Mouse (Mus musculus) neural tube, embryonic 12.5 days (tissue): ENCODE data around the gene Zfp697. TPM values are rescaled to one million over a fixed set of nuclear protein-coding genes. Genes with fewer than 3 reads are reported as not detected.
"Not testable (repeated sequence)": the region's sequence is repeated elsewhere in the genome, so short reads cannot be mapped to it uniquely, and the experiment has no call there.

Source experiments
- ATAC-seq: fragments of 200-750 bp; cut with Nextera tagmentation; 2 replicates; pipeline ENCODE4 v1.8.0; 2017; ENCODE audit warnings: low read depth, mild to moderate bottlenecking, moderate TSS enrichment, moderate library complexity; ENCODE audit not compliant: low FRiP score
- H3K27ac ChIP-seq: fragments of 300-500 bp; sonication (generic); 2 replicates; pipeline ENCODE4 v1.5.1; 2016
- H3K27me3 ChIP-seq: fragments of 300-500 bp; sonication (generic); replicated peaks from 2 replicates; pipeline ENCODE4 v1.6.1; 2016; ENCODE audit warnings: mild to moderate bottlenecking
- H3K36me3 ChIP-seq: fragments of 300-500 bp; sonication (generic); 2 replicates; pipeline ENCODE4 v1.6.1; 2016; ENCODE audit warnings: mild to moderate bottlenecking
- H3K4me1 ChIP-seq: fragments of 300-500 bp; sonication (generic); 2 replicates; pipeline ENCODE4 v1.6.1; 2016
- H3K4me2 ChIP-seq: fragments of 300-500 bp; sonication (generic); replicated peaks from 2 replicates; pipeline ENCODE4 v1.6.1; 2016; ENCODE audit warnings: mild to moderate bottlenecking
- H3K4me3 ChIP-seq: fragments of 300-500 bp; sonication (generic); 2 replicates; pipeline ENCODE4 v1.5.1; 2016
- H3K9ac ChIP-seq: fragments of 300-500 bp; sonication (generic); 2 replicates; pipeline ENCODE4 v1.6.1; 2016; ENCODE audit warnings: mild to moderate bottlenecking
- H3K9me3 ChIP-seq: fragments of 300-500 bp; sonication (generic); 2 replicates; pipeline ENCODE4 v1.6.1; 2016; ENCODE audit warnings: mild to moderate bottlenecking
- WGBS: fragments of 180-500 bp; shearing (Covaris S2); methylation state at CpG from one replicate; pipeline ENCODE4 v1.1.7; 2016; 5-methylcytosine and 5-hydroxymethylcytosine counted together
- polyA plus RNA-seq: library from polyadenylated mRNA; unstranded; fragments of >200 nt; fragmentation: Nextera tagmentation; extraction: Ambion mirVana; gene quantifications from 2 replicates; pipeline ENCODE4 v1.2.1, GENCODE M21; 2016

The Zfp697 gene
- polyA plus RNA-seq, 1 experiment from 2014 or later, result 11.8 TPM

DNA sequence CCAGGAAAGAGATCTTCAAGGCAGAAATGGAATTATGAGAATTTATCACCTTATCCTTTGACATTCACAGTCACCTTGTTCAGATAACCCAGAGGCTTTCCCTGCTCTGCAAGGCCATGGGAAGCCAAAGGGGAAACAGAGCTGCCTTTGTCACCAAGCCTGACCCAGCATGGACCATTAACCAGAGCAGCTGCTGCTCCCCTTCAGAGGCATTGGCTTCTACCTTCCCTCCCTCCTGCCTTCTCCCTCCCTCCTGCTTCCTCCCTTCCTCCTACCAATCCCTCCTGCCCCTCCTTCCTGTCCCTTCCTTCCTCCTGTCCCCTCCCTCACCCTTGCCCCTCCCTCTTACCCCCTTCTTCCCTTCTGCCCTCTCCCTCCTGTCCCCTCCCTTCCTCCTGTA, 111.9 kb downstream of the Zfp697 start:
- H3K36me3 ChIP-seq, H3K4me1 ChIP-seq, H3K9me3 ChIP-seq, H3K9ac ChIP-seq, H3K27me3 ChIP-seq, ATAC-seq, H3K4me3 ChIP-seq, H3K27ac ChIP-seq, H3K4me2 ChIP-seq: not testable (repeated sequence)

DNA sequence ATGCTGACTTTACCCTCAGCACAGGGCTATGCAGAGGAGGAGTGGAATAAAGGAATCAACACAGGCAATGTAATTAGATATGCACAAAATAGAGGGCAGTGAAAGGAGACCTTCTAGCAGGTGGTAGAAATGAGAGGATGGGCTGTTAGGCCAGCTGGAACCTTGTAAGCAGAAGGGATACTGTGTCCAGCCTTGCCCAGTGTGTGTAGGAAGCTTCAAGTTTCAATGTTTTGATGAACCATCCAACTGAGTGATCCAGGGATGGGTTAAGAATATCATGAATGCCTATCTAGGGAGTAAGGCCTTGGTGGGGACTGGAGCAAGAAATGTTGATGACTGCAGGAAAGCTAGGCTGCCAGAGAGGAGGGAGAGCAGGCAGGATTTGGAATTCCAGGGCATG, 112.8 kb downstream of the Zfp697 start:
- not testable (repeated sequence) for H3K4me2 ChIP-seq, H3K27me3 ChIP-seq, H3K36me3 ChIP-seq, H3K9me3 ChIP-seq, ATAC-seq, H3K4me3 ChIP-seq, H3K9ac ChIP-seq, H3K27ac ChIP-seq, H3K4me1 ChIP-seq

DNA sequence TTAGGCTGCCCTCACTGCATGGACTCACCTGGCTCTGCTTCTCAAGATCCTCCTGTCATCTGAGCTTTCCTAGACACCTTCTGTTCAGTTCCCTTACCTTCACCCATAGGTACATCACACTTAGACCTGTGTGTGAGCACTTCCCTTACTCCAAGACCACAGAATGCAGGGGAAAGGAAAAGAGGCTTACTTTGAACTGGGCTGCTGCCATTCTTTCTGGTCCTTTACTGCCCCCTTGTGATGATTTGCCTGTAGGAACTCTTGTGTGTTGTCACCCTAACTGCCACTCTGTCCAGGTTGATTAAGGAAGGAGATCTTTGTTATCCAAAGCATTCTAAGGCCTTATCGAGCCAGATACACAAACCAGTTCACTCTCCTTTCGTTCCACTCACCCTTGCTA, 114.5 kb downstream of the Zfp697 start:
- no CpG with 5 or more reads among the region's 2 CpGs for WGBS
- H3K36me3 ChIP-seq, H3K27ac ChIP-seq, H3K9me3 ChIP-seq, ATAC-seq, H3K4me3 ChIP-seq, H3K27me3 ChIP-seq, H3K9ac ChIP-seq, H3K4me1 ChIP-seq, H3K4me2 ChIP-seq: not testable (repeated sequence)

DNA sequence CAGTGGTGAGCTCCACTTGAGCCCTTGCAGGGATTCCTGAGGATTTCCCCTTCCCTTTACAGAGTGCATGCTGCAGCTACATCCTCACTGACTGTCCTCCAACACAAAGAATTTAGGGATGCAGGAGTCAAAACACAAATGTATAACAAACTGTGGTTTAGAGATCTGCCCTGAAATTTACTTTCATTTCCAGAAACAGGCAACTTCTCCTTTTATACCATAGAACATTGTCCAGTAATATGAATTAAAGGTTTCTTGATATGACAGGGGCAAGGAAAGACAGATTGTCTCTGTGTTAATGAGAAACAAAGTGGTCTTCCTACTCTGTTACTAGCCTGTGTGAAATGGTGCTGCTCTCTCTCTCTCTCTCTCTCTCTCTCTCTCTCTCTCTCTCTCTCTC, 115.1 kb downstream of the Zfp697 start:
- not testable (repeated sequence) for H3K9ac ChIP-seq, H3K27me3 ChIP-seq, H3K4me1 ChIP-seq, H3K36me3 ChIP-seq, H3K4me3 ChIP-seq, H3K27ac ChIP-seq, H3K4me2 ChIP-seq, H3K9me3 ChIP-seq, ATAC-seq

DNA sequence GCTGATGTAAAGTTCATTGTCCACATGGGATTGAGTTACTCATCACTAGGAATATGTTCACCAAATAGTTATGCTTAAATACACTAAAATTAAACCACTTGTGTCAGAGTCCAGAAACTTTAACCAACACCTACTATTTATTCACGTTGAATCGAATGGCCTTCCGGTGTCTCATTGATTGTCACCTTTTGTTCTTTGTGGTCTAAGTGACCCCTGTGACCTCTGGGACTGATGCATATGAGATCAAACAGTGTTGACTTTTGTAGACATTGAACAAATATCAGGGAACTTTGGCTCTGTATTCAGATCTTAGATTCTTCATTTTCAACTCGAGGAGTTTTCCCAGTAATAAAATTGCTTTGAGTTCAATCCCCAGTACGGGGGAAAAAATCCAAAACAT, 125.0 kb downstream of the Zfp697 start:
- H3K4me1 ChIP-seq, ATAC-seq, H3K4me3 ChIP-seq, H3K36me3 ChIP-seq, H3K27me3 ChIP-seq, H3K9me3 ChIP-seq, H3K4me2 ChIP-seq, H3K27ac ChIP-seq, H3K9ac ChIP-seq: not testable (repeated sequence)
- no CpG with 5 or more reads among the region's 5 CpGs for WGBS

DNA sequence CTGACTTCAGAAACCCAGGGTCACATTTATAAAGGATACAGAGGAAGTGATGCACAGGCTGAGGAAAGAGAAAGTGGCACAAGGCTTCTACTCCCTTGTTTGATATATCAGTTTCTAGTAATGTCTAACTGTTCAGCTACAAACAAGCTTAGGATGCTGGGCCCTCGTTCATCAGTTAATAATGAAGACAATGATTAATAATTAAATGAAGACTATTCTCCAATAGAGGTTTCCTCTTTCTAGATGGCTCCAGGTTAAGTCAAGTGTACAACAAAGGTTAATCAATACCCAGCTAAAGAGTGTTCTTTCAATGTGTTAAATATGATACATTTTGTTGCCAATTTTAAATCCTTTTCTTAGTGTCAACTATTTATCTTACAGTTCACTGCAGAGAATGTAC, 128.2 kb downstream of the Zfp697 start, which contains the start of gene Hsd3b4:
TSS of gene Hsd3b4 (minus strand) at position 101 of the 400 bp plus-strand sequence.
- H3K27me3 ChIP-seq, H3K4me3 ChIP-seq, H3K27ac ChIP-seq, H3K4me1 ChIP-seq, H3K9ac ChIP-seq, H3K4me2 ChIP-seq, ATAC-seq, H3K9me3 ChIP-seq, H3K36me3 ChIP-seq: not testable (repeated sequence)
- no CpG with 5 or more reads among the region's 1 CpGs for WGBS

DNA sequence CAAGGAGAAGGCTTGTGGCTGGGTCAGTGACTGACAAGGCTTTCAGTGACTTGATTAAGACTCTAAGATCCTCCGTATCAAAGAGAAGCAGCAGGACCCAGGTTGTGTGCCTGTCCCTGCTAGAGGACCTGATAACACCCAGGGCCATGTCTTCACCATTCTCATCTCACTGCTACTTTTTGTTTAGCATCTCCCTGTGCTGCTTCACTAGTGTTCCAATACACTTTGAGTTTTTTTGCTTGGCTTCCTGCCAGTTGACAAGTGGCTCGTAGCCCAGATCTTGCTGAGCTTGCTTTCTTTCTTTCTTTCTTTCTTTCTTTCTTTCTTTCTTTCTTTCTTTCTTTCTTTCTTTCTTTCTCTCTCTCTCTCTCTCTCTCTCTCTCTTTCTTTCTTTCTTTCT, 140.5 kb downstream of the Zfp697 start:
- not testable (repeated sequence) for H3K9me3 ChIP-seq, H3K27me3 ChIP-seq, H3K4me2 ChIP-seq, H3K4me3 ChIP-seq, H3K36me3 ChIP-seq, H3K9ac ChIP-seq, ATAC-seq, H3K4me1 ChIP-seq, H3K27ac ChIP-seq
- WGBS, result 55% methylated on average over 1 of the region's 2 CpGs

DNA sequence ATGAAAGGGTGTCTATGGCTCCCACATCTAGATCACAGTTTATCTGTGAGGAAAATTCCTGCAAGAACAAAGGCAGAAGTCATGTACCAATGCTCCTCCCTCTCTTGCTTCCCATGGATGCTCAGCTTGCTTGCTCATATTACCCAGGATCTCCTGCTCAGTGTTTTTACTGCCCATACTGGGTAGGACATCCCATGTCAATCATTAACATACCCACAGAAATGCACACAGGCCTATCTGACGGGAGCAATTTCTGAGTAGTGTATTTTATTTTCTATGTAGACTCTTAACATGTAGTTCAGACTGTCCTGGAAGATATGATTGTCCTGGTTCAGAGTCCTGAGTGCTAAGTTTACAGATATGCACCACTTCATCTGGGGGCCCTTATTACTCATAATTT, 142.3 kb downstream of the Zfp697 start:
- not testable (repeated sequence) for H3K36me3 ChIP-seq, ATAC-seq, H3K27me3 ChIP-seq, H3K27ac ChIP-seq, H3K4me2 ChIP-seq, H3K4me3 ChIP-seq, H3K4me1 ChIP-seq, H3K9ac ChIP-seq, H3K9me3 ChIP-seq
- no CpG with 5 or more reads among the region's 1 CpGs for WGBS

DNA sequence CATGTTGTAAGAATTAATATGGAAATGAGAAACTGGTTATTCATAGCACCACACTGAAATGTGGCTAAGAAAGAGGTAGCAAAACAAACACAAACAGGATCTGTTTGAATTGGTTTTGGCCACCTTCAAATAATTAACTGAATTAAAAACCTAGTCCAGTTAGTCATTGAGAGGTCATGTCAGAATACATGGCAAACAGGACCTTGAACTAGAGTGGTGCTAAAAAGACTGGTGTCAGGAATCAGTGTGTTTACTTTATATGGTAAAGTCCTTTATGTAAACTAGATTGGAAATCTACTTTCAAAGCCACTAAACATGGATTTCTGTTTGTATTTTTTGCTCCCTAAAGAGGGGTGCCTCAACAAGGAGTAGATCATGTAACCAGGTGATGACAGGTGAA, 142.7 kb downstream of the Zfp697 start:
- H3K4me1 ChIP-seq, H3K9ac ChIP-seq, H3K27me3 ChIP-seq, H3K36me3 ChIP-seq, H3K4me2 ChIP-seq, H3K4me3 ChIP-seq, H3K9me3 ChIP-seq, ATAC-seq, H3K27ac ChIP-seq: not testable (repeated sequence)

DNA sequence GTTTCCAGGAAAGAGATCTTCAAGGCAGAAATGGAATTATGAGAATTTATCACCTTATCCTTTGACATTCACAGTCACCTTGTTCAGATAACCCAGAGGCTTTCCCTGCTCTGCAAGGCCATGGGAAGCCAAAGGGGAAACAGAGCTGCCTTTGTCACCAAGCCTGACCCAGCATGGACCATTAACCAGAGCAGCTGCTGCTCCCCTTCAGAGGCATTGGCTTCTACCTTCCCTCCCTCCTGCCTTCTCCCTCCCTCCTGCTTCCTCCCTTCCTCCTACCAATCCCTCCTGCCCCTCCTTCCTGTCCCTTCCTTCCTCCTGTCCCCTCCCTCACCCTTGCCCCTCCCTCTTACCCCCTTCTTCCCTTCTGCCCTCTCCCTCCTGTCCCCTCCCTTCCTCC, 165.4 kb downstream of the Zfp697 start:
- ATAC-seq, H3K9me3 ChIP-seq, H3K9ac ChIP-seq, H3K4me2 ChIP-seq, H3K4me1 ChIP-seq, H3K4me3 ChIP-seq, H3K36me3 ChIP-seq, H3K27ac ChIP-seq, H3K27me3 ChIP-seq: not testable (repeated sequence)

DNA sequence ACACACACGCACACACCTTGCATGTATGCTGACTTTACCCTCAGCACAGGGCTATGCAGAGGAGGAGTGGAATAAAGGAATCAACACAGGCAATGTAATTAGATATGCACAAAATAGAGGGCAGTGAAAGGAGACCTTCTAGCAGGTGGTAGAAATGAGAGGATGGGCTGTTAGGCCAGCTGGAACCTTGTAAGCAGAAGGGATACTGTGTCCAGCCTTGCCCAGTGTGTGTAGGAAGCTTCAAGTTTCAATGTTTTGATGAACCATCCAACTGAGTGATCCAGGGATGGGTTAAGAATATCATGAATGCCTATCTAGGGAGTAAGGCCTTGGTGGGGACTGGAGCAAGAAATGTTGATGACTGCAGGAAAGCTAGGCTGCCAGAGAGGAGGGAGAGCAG, 166.2 kb downstream of the Zfp697 start:
- ATAC-seq, H3K27ac ChIP-seq, H3K4me1 ChIP-seq, H3K9me3 ChIP-seq, H3K27me3 ChIP-seq, H3K4me3 ChIP-seq, H3K4me2 ChIP-seq, H3K36me3 ChIP-seq, H3K9ac ChIP-seq: not testable (repeated sequence)
- WGBS, result 100% methylated on average over 1 of the region's 1 CpGs

DNA sequence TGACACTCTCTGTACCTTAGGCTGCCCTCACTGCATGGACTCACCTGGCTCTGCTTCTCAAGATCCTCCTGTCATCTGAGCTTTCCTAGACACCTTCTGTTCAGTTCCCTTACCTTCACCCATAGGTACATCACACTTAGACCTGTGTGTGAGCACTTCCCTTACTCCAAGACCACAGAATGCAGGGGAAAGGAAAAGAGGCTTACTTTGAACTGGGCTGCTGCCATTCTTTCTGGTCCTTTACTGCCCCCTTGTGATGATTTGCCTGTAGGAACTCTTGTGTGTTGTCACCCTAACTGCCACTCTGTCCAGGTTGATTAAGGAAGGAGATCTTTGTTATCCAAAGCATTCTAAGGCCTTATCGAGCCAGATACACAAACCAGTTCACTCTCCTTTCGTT, 168.0 kb downstream of the Zfp697 start:
- not testable (repeated sequence) for H3K9ac ChIP-seq, H3K9me3 ChIP-seq, H3K27ac ChIP-seq, H3K27me3 ChIP-seq, H3K4me3 ChIP-seq, H3K4me1 ChIP-seq, H3K36me3 ChIP-seq, H3K4me2 ChIP-seq
- WGBS, result no CpG with 5 or more reads among the region's 2 CpGs
- peak; percentile 68; the same call in 1 of the 2 replicates for ATAC-seq

DNA sequence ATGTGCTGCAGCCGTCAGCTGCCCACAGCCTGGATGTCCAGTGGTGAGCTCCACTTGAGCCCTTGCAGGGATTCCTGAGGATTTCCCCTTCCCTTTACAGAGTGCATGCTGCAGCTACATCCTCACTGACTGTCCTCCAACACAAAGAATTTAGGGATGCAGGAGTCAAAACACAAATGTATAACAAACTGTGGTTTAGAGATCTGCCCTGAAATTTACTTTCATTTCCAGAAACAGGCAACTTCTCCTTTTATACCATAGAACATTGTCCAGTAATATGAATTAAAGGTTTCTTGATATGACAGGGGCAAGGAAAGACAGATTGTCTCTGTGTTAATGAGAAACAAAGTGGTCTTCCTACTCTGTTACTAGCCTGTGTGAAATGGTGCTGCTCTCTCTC, 168.6 kb downstream of the Zfp697 start:
- H3K9ac ChIP-seq, H3K27me3 ChIP-seq: not testable (repeated sequence)
- no CpG with 5 or more reads among the region's 1 CpGs for WGBS

DNA sequence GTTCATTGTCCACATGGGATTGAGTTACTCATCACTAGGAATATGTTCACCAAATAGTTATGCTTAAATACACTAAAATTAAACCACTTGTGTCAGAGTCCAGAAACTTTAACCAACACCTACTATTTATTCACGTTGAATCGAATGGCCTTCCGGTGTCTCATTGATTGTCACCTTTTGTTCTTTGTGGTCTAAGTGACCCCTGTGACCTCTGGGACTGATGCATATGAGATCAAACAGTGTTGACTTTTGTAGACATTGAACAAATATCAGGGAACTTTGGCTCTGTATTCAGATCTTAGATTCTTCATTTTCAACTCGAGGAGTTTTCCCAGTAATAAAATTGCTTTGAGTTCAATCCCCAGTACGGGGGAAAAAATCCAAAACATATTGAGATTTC, 178.4 kb downstream of the Zfp697 start:
- not testable (repeated sequence) for H3K4me1 ChIP-seq, H3K9ac ChIP-seq, H3K36me3 ChIP-seq, H3K27me3 ChIP-seq, H3K4me2 ChIP-seq, H3K4me3 ChIP-seq, H3K9me3 ChIP-seq, ATAC-seq, H3K27ac ChIP-seq
- WGBS, result no CpG with 5 or more reads among the region's 5 CpGs

More for the DNA sequence above, 168.6 kb downstream of the Zfp697 start:
- not testable (repeated sequence) for H3K9me3 ChIP-seq, H3K4me2 ChIP-seq, ATAC-seq, H3K36me3 ChIP-seq, H3K27ac ChIP-seq, H3K4me3 ChIP-seq, H3K4me1 ChIP-seq
